Mouse (Mus musculus) c-Kit-positive CD71-positive TER-119-positive erythroid progenitor cells, embryonic 14.5 days (primary cell): Measurements from ENCODE around the gene Naa11.

Experiments used
- DNase-seq: peaks from one replicate; pipeline ENCODE4 v3.0.0-alpha.2; 2013; ENCODE audit warnings: low spot score

Naa11 gene

DNA sequence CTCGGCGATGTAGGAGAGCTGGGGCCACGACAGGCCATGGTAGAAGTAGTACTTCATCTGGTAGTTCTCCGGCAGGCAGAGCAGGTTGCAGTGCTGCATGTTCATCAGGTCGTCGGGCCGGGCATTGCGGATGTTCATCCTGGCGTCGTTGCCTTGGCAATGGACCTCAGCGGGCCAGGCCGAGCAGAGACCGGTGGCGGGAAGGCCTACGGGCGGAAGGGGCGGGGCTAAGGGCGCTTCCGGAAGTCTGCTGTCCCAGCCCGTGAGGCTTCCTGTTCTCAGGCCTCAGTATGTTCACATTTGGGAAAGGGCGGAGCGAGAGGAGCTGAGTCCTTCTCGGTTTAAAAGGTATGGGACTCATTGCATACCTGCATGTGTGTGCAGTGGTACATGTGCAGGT lies at the start of gene Naa11:
TSS of gene Naa11 (minus strand) at position 220 of the 400 bp plus-strand sequence.
- DNase-seq = no peak

DNA sequence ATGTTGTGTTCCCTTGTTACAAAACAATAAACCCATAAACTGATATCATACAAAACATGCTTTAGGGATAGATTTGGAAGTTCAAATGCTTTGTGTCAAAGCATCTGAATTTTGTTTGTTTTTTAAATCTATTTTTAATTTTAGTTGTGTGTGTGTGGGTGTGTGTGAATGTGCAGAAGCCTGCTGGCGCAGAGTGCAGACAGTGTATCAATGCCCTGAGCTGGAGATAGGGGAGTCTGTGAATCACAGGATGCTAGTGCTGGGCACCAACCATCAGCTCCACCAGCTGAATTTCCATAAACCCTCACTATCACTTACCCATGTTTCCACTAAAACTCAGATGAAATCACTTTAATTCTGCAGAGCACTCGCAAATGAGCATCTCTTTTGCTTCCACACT lies 40.3 kb upstream of the Naa11 start:
- DNase-seq = no peak

- no peak for DNase-seq
These were observed 37.8 kb upstream of the Naa11 start for GRCm38 (mm10) chr5:97429976-97430375.

GRCm38 (mm10) chr5:97421669-97422068 lies 29.5 kb upstream of the Naa11 start:
- no peak for DNase-seq

GRCm38 (mm10) chr5:97417185-97417584 lies 25.0 kb upstream of the Naa11 start:
- no peak for DNase-seq

DNA sequence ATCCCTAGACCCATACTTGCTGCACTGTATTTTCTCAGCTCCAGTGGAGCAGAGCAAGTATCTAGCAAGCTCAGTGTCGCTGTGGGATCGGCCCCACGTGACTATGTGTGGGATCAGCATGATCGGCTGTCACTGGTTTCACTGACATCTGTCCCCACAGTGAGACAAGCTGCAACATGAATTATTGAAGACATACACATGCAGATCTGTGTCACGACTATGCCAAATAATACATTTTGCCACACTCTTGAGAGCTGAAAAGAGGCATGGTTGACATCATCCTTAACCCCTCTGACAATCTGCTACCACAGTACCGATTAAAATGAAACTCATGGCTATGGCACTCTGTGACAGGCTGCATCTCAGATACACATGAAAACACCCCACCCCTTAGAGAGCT lies 23.7 kb upstream of the Naa11 start:
- DNase-seq = no peak

- DNase-seq = no peak
These were observed 21.5 kb upstream of the Naa11 start for GRCm38 (mm10) chr5:97413716-97414115.

DNA sequence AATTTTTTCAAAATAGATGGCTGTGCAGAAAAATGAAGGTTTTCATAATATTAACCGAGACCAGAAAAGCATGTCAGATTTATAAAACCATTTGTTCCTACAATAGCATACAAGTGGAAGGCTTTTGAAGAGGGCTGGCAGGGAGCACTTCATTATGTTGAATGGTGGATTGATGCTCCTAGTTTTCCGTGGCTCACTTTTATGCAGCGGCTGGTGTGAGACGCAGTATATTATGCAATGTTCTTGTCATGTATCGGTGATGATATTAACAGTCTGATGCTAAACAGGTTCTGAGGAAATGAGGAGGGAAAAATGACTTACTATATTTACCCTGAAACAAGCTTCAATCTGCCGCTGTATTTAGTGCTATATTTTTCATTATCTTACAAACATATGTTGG lies 18.0 kb upstream of the Naa11 start:
- no peak for DNase-seq

DNA sequence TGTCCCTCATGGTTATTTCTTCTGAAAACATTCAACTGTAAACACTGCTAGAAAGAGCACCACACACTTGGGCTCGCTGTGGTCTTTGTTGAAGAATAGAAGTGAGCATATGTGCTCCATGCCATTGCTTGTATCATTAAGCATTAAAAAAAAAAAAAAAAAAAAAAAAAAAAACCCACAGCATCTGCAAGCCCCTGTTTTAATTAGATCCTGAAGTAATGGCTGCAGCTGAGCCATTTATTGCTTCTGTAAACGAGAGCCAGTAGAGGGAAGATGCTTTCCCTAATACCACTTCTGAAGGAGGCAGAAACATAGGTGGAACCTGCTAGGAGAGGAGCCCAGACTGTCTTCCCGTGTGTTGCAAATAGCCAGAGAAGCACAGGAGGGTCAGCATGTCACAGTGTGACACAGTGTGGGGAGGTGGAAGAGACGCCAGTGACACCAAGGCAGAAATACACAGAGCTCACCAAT lies 17.1 kb upstream of the Naa11 start:
- DNase-seq = no peak

- no peak for DNase-seq
These were observed 8.9 kb upstream of the Naa11 start for GRCm38 (mm10) chr5:97401042-97401441.

DNA sequence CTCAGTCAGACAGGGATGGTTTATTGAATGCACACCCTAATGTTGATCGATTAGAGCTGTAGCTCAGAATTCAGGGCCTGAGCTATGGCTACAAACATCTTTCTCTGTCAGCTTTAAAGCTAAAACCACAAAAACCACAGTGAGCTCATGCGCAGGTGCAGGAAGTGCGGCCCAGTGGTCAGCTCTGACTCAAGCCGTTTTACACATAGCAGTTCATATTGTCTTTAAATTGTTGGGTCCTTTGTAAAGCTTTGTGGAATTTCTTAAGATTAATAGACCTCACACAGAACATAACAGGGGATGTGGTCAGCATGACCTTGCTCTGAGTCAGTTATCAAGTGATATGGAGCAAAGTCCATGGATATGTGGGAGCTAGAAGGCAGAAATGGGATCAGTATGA lies 5.4 kb upstream of the Naa11 start:
- DNase-seq = no peak

DNA sequence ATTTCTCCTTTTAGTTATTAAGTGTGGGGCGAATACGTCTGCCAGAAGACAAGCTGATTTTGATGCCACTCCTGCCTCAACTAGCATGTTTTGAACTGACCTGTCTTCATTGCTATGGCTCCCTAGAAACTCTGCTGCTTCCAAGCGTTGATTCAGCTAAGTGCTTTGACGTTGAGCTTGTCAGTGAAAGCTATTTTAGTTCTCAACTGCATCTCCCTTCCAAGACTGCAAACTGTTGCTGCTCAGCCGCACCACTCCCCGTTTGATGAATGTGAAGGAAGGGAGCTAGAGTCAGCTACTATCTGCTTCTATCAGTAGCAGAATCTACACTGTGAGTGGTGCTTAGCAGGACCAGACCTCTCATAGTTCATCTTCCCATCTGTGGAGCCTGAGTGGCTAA lies 4.6 kb downstream of the Naa11 start:
- no peak for DNase-seq

DNA sequence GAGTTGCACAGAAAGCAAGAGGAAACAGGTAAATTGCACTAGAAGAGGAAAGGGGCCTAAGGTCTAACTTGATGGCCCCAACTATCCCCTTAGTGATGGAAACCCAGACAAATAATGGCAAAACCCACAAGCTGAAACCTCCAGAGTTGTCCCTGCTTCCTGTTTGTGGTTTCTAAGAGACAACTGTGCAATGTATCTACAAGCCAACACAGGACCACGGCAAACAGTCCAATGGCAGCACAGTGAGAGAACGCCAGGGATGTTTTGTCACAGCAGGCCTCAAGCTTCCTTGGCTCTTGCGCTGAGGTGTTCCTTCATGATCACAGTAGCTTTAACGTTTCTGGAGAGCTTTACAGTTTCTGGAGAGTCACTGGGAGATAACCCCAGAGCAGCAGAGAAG lies 7.8 kb downstream of the Naa11 start:
- DNase-seq = no peak

- no peak for DNase-seq
These were observed 9.5 kb downstream of the Naa11 start for GRCm38 (mm10) chr5:97382548-97383222.

- no peak for DNase-seq
These were observed 12.2 kb downstream of the Naa11 start for GRCm38 (mm10) chr5:97379976-97380375.

GRCm38 (mm10) chr5:97364781-97365180 lies 27.4 kb downstream of the Naa11 start:
- DNase-seq = no peak

- no peak for DNase-seq
These were observed 27.9 kb downstream of the Naa11 start for GRCm38 (mm10) chr5:97364252-97364651.

DNA sequence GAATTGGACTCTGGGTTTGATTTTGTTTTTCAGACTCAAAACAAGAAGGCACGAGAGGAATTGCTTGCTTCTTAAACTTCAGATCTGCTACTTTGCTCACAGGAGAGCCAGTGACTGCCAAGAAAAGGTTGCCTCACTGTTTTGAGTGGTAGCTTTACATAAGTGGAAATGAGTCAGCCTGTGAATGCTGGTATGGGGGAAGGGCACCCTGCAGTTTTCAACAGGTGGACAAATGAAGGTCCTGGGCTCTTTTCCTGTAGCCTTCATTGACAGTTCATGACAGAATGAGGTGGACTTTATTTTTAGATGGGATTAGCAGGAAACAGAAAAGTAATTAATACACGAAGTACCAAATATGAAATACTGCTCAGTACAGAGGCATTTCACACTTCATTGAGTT lies 29.6 kb downstream of the Naa11 start:
- no peak for DNase-seq

- no peak for DNase-seq
These were observed 33.1 kb downstream of the Naa11 start for GRCm38 (mm10) chr5:97359104-97359503.

- DNase-seq = no peak
These were observed 36.0 kb downstream of the Naa11 start for GRCm38 (mm10) chr5:97356135-97356534.

DNA sequence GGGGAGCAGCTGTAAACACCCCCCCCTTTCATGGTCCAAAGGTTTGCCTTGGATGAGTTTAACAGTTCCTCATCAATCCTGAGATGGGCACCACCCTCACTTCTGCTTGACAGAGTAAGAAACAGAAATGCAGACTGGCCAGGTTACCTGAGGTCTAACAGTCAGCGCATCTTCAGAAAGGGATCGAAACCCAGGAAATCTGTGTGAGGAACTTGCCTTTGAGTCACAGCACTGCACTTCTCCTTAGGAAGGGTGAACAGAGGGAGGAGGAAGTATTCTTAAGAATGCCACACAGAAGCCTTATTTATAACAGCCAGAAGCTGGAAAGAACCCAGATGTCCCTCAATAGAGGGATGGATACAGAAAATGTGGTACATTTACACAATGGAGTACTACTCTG lies 37.0 kb downstream of the Naa11 start:
- no peak for DNase-seq

DNA sequence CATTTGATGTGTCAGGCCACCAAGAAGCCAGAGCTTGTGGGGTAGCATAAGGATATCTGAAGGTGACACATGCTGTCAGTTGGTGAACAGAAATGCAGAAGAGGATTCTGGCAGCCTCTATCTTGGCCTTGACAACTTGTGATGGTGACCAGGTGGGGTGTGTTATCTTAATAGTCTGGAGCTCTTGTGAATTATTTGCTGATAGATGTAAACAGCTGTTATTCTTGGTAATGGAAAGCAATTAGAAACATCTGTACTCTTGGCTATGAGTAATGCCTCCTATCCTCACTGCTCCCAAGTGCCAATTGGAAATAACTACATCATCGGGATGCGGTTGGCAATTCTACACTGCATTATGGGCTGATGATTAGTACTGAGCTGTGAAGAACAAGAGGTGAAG lies 43.4 kb downstream of the Naa11 start:
- no peak for DNase-seq

- no peak for DNase-seq
These were observed 43.9 kb downstream of the Naa11 start for GRCm38 (mm10) chr5:97348310-97348709.

- DNase-seq = no peak
These were observed 46.4 kb downstream of the Naa11 start for GRCm38 (mm10) chr5:97345732-97346253.
